Mouse (Mus musculus) megakaryocyte-erythroid progenitor cell, adult 5-6 weeks (primary cell): ENCODE results near the gene Shisa8. TPM values are rescaled to one million over a fixed set of nuclear protein-coding genes. Genes with fewer than 3 reads are reported as not detected.
A peak's percentile ranks its signal among the peaks of the same experiment; 100 is the strongest.

Experiments used
- ATAC-seq: replicated peaks from 2 replicates; pipeline ENCODE4 v1.8.0; 2016; ENCODE audit warnings: mild to moderate bottlenecking, inconsistent platforms; ENCODE audit not compliant: severe bottlenecking, poor library complexity, low FRiP score, low TSS enrichment
- total RNA-seq, 2 experiments: library from RNA; stranded (forward) in 1 of 2; stranded (reverse) in 1 of 2; fragments of 200-1000, 215-1000 nt in 1 of 2; fragments of >200 nt in 1 of 2; fragmentation: Nextera tagmentation in 1 of 2; gene quantifications; 2 replicates each; pipeline ENCODE4 v1.2.3; 2014 to 2017

Gene Shisa8
- total RNA-seq, 2 experiments from 2014 or later = not detected

- ATAC-seq = no peak
Observed at GRCm38 (mm10) chr15:82207105-82207459, 5.5 kb downstream of the Shisa8 start.

GRCm38 (mm10) chr15:82206365-82207104 is 6.1 kb downstream of the Shisa8 start:
- no peak for ATAC-seq

GRCm38 (mm10) chr15:82204680-82205371 is 7.8 kb downstream of the Shisa8 start:
- no peak for ATAC-seq

DNA sequence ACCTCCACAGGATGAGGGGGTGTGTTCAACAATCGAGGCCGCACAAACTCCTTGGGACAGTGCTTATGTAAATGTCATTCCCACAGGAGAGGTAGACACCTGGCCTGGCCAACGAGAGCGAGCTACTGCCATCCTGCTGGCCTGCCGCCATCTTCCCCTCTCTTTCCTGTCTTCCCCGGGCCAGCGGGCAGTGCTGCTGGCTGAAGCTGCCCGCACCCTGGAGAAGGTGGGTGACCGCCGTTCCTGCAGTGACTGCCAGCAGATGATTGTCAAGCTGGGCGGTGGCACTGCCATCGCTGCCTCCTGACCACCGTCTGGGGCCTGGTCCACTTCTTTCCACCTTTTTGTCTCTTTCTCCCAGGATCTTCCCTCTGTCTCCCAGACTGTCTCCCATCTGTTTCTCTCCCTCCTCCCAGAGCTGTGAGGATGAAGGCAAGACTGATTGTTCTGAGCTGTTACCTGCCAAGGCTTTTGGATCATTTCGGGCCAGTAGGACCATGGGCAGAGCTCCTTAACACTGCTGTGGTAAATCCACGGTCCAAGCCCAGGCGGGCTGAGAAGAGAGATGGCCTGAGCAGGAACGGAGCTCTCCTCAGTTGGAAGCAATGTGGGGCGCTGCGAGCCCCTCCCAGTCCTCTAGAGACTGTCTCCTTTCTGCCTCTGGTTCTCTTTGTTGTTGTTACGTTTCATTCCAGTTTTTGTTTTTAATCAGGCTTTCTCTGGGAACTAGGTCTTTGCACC is 8.8 kb downstream of the Shisa8 start:
- ATAC-seq = no peak

GRCm38 (mm10) chr15:82203090-82203489 is 9.5 kb downstream of the Shisa8 start:
- ATAC-seq = no peak

GRCm38 (mm10) chr15:82202086-82202485 is 10.5 kb downstream of the Shisa8 start:
- ATAC-seq = no peak

- no peak for ATAC-seq
Observed at GRCm38 (mm10) chr15:82199546-82199945, 13.1 kb downstream of the Shisa8 start.

DNA sequence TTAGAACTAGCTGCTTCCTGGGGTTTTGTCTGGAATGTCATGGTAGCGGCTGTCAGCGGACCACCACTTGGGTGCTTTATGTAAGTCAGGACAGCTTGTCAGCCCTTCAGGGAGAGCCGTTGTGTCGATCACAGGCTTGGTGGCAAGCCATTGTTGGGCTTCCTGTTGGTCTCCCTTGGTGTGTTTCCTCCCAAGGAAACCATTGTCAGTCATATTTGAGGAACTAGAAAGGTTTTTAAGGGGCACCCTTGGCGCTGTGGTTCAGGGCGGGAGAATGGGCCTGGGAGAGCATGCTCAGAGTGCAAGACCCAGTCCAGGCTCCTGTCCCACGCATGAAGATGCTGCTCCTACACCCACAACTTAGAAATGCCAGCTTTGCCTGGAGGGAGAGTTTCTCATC is 14.3 kb downstream of the Shisa8 start:
- ATAC-seq = no peak

- ATAC-seq = no peak
Observed at GRCm38 (mm10) chr15:82197937-82198336, 14.7 kb downstream of the Shisa8 start.

DNA sequence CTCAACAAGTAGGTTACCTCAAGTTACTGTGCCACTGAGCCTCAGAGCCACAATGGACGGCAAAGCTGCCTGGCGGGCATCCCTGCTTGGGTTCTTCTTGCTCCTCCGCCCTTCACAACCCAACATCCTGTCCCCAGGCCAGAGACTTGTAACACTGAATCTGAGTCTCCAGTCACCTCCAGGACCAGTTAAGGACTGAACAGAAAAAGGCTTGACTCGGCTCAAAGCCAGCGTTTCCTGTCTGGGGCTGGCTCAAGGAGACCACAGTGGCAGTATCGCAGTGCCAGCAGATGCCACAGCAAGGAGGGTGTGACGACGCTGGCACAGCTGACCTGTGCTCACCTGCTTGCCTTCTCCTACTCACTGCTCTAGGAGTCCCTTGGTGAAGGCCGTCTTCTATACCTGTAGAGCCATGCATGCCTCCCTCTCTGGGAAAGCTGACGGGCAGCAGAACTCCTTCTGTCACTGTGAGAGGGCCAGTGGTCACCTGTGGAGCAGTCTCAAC is 15.3 kb downstream of the Shisa8 start:
- peak; percentile 50 for ATAC-seq

DNA sequence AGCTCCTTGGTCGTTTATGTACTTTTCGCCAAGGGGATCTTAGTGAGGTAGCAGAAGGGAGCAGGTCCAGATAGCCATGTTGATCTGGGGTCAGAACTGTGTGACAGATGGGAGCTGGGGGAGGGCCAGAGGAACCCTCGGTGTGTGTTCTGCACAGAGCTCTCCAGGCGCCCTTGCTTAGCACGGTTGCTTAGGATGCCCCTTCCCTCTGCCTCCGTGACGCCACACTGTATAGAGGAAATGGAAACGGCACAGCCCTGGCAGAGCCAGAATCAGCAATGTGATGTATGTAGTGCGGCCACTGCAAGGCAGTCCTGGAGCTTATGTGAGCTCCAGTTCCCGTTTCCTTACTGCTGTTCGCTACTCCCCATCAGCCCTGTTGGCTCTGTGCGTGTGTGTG is 16.3 kb downstream of the Shisa8 start:
- ATAC-seq = no peak

- ATAC-seq = no peak
Observed at GRCm38 (mm10) chr15:82192617-82193016, 20.0 kb downstream of the Shisa8 start.

DNA sequence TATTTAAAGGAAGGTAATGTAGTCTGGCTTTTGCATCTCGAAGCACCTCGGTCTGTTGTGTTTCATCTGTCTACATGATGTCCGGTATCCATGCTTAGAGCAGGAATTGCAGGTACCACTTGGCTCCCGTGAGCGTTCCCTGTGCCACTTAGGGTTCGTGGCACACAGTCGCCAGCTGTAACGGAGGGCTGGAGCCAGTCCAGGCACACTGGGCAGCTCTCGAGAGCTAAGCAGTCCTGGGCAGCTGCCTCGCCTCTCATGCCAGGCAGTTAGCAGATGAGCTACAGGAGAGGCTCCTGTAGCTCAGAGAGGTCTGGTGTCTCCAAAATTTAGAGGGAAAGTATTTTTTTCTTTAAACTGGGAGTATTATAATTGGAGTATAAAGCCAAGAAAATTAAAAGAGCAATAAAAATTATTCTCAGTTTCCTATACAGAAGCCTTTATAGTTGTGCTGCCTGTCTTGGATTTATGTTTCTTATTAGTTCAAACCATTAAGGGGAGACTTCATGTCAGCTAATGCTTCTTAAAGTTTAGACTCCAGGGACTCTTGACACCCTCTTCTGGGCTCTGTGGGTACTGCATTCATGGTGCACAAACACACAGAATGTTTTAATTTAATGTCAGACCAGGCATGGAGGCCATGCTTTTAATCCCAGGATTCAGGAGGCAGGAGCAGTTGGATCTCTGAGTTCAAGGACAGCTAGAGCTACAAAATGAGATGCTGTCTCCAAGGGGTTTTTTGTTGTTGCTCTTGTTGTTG is 24.0 kb downstream of the Shisa8 start:
- ATAC-seq = no peak

GRCm38 (mm10) chr15:82187924-82188323 is 24.7 kb downstream of the Shisa8 start:
- ATAC-seq = no peak

- no peak for ATAC-seq
Observed at GRCm38 (mm10) chr15:82187401-82187800, 25.2 kb downstream of the Shisa8 start.

- ATAC-seq = peak; percentile 33; the same call in 1 of the 2 replicates
Observed at GRCm38 (mm10) chr15:82186931-82187330, 25.7 kb downstream of the Shisa8 start.

- peak; percentile 86 for ATAC-seq
Observed at GRCm38 (mm10) chr15:82186131-82186530, 26.5 kb downstream of the Shisa8 start.

GRCm38 (mm10) chr15:82185062-82185783 is 27.4 kb downstream of the Shisa8 start:
- no peak for ATAC-seq

DNA sequence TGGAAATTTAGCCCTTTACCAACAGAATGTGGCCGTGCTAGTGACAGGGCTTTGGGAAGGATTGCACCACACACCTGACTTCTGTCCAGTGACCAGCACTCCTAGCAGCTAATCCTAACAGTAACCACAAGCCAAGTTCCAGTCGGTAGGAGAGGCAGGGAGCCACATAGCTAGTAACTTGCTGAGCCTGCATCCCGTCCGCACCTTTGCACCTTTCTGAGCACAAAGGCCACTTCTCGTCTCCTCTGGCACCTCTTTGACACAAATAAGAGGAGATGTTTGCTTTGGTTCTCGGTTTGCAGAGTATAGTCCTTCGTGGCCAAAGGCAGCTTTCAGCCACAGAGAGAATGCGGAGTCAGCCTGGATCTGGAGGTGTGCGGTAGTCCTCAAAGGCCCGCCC is 28.0 kb downstream of the Shisa8 start:
- ATAC-seq = no peak
